Mouse (Mus musculus) midbrain, embryonic 11.5 days (tissue): ENCODE measurements around the gene Upk3bl. TPM values are rescaled to one million over a fixed set of nuclear protein-coding genes. Genes with fewer than 3 reads are reported as not detected.
A peak's percentile ranks its signal among the peaks of the same experiment; 100 is the strongest.
"Not testable (repeated sequence)": the region's sequence is repeated elsewhere in the genome, so short reads cannot be mapped to it uniquely, and the experiment has no call there.

Experiments used
- ATAC-seq: fragments of 200-750 bp; cut with Nextera tagmentation; 2 replicates; pipeline ENCODE4 v1.8.0; 2017; ENCODE audit warnings: moderate TSS enrichment, moderate library complexity; ENCODE audit not compliant: low FRiP score
- DNase-seq: peaks from one replicate; pipeline ENCODE4 v3.0.0; 2015; ENCODE audit warnings: low spot score; ENCODE audit errors: missing footprints
- H3K27ac ChIP-seq: fragments of 300-500 bp; sonication (generic); 2 replicates; pipeline ENCODE4 v1.5.1; 2014; ENCODE audit warnings: low read depth, low read length
- H3K27me3 ChIP-seq: fragments of 300-500 bp; sonication (generic); 2 replicates; pipeline ENCODE4 v1.6.1; 2014; ENCODE audit warnings: mild to moderate bottlenecking, low read length, moderate library complexity, mixed read lengths; ENCODE audit not compliant: control insufficient read depth, insufficient read depth
- H3K36me3 ChIP-seq: fragments of 300-500 bp; sonication (generic); 2 replicates; pipeline ENCODE4 v1.6.1; 2014; ENCODE audit warnings: mild to moderate bottlenecking, low read length, moderate library complexity, mixed read lengths; ENCODE audit not compliant: control insufficient read depth, insufficient read depth
- H3K4me1 ChIP-seq: fragments of 300-500 bp; sonication (generic); 2 replicates; pipeline ENCODE4 v1.6.1; 2014; ENCODE audit warnings: low read length; ENCODE audit not compliant: control insufficient read depth, insufficient read depth
- H3K4me2 ChIP-seq: fragments of 300-500 bp; sonication (generic); 2 replicates; pipeline ENCODE4 v1.6.1; 2014; ENCODE audit warnings: mild to moderate bottlenecking, moderate library complexity
- H3K4me3 ChIP-seq: fragments of 300-500 bp; sonication (generic); 2 replicates; pipeline ENCODE4 v1.5.1; 2014; ENCODE audit warnings: low read depth, low read length
- H3K9ac ChIP-seq: fragments of 300-500 bp; sonication (generic); 2 replicates; pipeline ENCODE4 v1.6.1; 2014; ENCODE audit warnings: low read length
- H3K9me3 ChIP-seq: fragments of 300-500 bp; sonication (generic); 2 replicates; pipeline ENCODE4 v1.6.1; 2016; ENCODE audit warnings: low read length; ENCODE audit not compliant: control insufficient read depth
- WGBS: fragments of 180-500 bp; shearing (Covaris S2); extraction: QIAGEN DNeasy Blood & Tissue Kit; methylation state at CpG from one replicate; pipeline ENCODE4 v1.1.7; 2014; 5-methylcytosine and 5-hydroxymethylcytosine counted together
- polyA plus RNA-seq: library from polyadenylated mRNA; unstranded; fragments of >200 nt; fragmentation: Nextera tagmentation; extraction: Ambion mirVana; gene quantifications from 2 replicates; pipeline ENCODE4 v1.2.1, GENCODE M21; 2014

Gene Upk3bl
- polyA plus RNA-seq, 1 experiment from 2014 or later, result 0.29 TPM

DNA sequence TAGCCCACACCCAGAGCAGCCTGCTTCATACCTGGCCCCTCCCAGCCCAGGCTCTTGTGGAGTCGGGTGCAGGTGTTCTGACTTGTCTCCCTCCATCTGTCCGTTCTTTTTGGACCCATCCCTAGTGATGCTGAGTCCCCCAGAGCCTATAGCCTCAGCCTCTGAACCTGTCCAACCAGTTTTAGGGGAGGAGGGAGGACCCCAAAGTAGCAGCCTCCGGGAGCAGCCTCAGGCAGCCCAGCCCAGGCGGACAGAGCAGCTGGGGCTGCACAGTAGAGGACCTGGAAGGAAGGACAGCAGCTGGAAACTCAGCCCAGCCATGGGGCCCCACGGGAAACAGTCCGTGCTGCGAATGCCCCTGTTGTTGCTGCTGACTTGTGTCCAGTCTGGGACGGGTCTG is 2.8 kb downstream of the Upk3bl start:
- Histone ChIP-seq H3K27ac (no peak overlapping the region), H3K9ac (no peak overlapping the region)
- 35% methylated on average over 8 of the region's 8 CpGs for WGBS

DNA sequence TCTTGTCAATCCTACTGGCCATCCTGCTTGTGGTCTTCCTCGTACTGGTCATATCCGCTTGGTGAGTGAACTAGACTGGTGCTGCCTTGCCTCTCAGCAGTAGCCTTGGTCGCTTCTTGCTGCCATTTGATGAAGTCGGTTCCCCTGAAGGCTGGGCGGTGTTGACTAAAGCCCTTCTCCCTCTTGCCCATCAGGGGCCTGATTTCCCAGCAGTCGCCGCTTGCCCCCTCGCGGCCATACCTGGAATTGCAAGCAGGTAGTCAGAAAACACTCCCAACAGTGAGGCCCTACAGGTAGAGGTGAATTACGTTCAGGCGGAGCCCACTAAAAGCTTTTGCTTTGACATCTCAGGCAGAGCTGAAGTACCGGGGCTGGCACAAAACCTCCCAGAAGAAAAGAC is 7.3 kb downstream of the Upk3bl start:
- DNase-seq, result peak; percentile 97

More for the DNA sequence above, 2.8 kb downstream of the Upk3bl start:
- peaks cover 2% of the 10 kb centered on the region for H3K4me1 ChIP-seq
- H3K9me3 ChIP-seq, result no peaks in the 10 kb centered on the region
- H3K27me3 ChIP-seq, result no peaks in the 10 kb centered on the region
- H3K4me3 ChIP-seq, result no peak overlapping the region
- DNase-seq, result no peak
- no peaks in the 10 kb centered on the region for H3K36me3 ChIP-seq
- ATAC-seq, result no peak
- no peak overlapping the region for H3K4me2 ChIP-seq

DNA sequence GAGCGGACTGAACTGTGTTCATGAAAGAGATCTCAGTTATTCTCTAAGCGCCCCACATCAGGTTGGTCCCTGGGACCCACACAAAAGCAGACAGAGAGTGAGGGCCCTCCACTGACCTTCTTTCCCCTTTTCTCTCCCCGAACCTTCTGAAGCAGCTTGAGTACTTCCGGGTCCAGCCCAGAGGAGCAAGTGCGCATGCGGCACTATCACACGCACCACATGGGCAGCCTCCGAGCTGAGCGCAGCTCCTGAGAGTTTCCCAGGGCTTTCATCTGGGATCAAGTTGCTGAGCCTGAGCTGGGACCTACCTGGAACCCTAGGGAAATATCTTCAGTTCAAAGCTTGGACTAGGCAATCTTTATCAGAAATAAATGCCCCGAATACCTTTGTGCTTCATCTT is 9.6 kb downstream of the Upk3bl start:
- Histone ChIP-seq H3K27me3 (no peaks in the 10 kb centered on the region), H3K9ac (no peak overlapping the region), H3K9me3 (no peaks in the 10 kb centered on the region), H3K36me3 (no peaks in the 10 kb centered on the region), H3K4me2 (no peak overlapping the region), H3K27ac (no peak overlapping the region), H3K4me3 (no peak overlapping the region), H3K4me1 (no peaks in the 10 kb centered on the region)
- 94% methylated on average over 10 of the region's 10 CpGs for WGBS
- ATAC-seq (no peak), DNase-seq (no peak)

More for the DNA sequence above, 7.3 kb downstream of the Upk3bl start:
- no peaks in the 10 kb centered on the region for H3K27me3 ChIP-seq
- no peak overlapping the region for H3K27ac ChIP-seq
- WGBS, result 10% methylated on average over 12 of the region's 12 CpGs
- no peaks in the 10 kb centered on the region for H3K9me3 ChIP-seq
- no peaks in the 10 kb centered on the region for H3K4me1 ChIP-seq
- no peak overlapping the region for H3K4me2 ChIP-seq
- no peak for ATAC-seq
- no peaks in the 10 kb centered on the region for H3K36me3 ChIP-seq
- no peak overlapping the region for H3K4me3 ChIP-seq
- no peak overlapping the region for H3K9ac ChIP-seq

DNA sequence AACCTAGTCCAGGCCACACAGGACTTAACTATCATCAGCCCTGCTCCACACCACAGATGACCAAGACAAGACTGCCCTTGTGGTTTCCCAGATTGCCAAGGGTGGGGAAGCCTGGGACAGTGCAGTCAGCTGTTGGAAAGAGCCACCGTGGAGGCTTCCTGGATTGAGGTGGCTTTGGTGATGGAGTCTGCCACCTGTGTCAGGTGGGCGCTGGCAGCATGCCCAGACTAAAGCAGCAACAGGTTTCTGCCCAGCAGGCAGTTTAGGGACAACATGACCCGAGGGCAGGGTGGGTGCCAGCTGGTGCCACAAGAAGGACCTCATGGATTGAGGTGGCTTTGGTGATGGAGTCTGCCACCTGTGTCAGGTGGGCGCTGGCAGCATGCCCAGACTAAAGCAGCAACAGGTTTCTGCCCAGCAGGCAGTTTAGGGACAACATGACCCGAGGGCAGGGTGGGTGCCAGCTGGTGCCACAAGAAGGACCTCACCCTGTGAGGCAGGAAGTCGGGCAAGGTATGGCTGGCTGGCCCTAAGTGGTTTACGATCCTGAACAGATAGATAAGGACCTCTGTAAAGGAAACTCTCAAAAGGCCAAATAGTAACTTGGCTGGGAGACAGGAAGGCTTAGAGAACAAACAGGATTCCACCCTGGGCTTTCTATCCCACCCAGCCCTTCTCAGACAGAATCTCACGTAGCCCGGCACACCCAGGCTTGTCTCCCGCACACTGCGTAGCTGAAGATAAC is 12.3 kb downstream of the Upk3bl start:
- H3K4me3 ChIP-seq, H3K4me1 ChIP-seq: not testable (repeated sequence)
- WGBS, result 82% methylated on average over 11 of the region's 11 CpGs

DNA sequence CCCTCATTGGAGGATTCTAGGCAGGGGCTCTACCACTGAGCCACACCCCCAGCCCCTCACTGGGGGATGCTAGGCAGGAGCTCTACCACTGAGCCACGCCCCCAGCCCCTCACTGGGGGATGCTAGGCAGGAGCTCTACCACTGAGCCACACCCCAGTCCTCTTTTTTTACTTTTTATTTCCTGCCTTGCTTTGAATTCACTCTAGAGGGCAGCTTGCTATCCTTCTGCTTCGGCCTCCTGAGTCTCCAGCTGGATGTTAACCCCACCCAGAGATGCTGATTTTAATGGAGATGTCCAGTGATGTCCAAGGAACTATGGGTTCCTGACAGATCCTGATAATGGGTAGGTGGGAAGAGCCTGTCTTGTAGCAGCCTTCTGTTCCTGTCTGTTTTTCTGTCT is 15.1 kb downstream of the Upk3bl start:
- 73% methylated on average over 2 of the region's 2 CpGs for WGBS
- ATAC-seq, result no peak

More for the DNA sequence above, 12.3 kb downstream of the Upk3bl start:
- ATAC-seq, H3K4me2 ChIP-seq, DNase-seq, H3K9ac ChIP-seq, H3K9me3 ChIP-seq, H3K27me3 ChIP-seq, H3K36me3 ChIP-seq, H3K27ac ChIP-seq: not testable (repeated sequence)

DNA sequence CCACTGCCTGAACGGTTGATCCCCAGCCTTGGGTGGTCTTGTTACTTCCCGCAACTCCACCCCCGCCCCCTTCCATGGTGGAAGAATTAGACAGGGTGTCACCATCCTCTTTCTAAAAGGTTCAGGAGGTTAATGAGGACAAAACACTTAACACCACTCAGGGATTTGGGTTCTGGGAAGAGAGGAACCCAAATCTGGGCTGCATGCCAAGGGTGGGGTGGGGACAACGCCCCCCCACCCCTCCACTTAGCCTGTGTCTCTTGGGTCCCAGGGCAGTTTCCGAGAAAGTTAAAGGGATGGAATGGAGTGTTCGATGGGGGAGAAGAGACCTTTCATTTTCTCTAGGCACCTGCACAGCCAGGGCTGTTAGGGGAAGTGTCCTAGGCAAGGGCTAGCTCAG is 18.8 kb downstream of the Upk3bl start:
- no peak for DNase-seq
- 81% methylated on average over 6 of the region's 6 CpGs for WGBS
- Histone ChIP-seq H3K27me3 (no peaks in the 10 kb centered on the region), H3K4me1 (no peaks in the 10 kb centered on the region), H3K27ac (no peak overlapping the region), H3K4me2 (no peak overlapping the region), H3K9ac (no peak overlapping the region), H3K4me3 (no peak overlapping the region), H3K9me3 (no peaks in the 10 kb centered on the region), H3K36me3 (no peaks in the 10 kb centered on the region)
- ATAC-seq, result no peak

More for the DNA sequence above, 15.1 kb downstream of the Upk3bl start:
- Histone ChIP-seq H3K36me3 (no peaks in the 10 kb centered on the region), H3K27me3 (no peaks in the 10 kb centered on the region), H3K4me3 (no peak overlapping the region), H3K4me1 (no peaks in the 10 kb centered on the region), H3K4me2 (no peak overlapping the region), H3K9me3 (no peaks in the 10 kb centered on the region), H3K27ac (no peak overlapping the region), H3K9ac (no peak overlapping the region)
- no peak for DNase-seq

DNA sequence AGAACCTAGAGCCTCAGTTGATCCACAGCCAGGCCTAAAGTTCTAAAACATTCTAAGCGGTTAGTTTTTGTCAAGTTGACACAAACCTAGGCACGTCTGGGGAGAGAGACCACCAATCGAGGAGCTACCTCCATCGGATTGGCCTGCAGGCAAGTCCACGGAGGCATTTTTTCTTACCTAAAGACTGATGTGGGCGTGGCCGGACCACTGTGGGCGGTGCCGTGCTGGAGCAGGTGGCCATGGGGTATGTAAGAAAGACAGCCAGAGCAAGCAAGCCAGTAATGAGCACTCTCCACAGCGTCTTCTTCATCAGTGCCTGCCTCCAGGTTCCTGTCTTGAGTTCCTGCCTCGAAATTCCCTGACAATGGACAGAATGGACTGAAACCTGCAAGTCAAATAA is 19.2 kb downstream of the Upk3bl start:
- H3K4me1 ChIP-seq, result no peaks in the 10 kb centered on the region
- H3K9ac ChIP-seq, result no peak overlapping the region
- 71% methylated on average over 11 of the region's 11 CpGs for WGBS
- no peak overlapping the region for H3K4me3 ChIP-seq
- no peaks in the 10 kb centered on the region for H3K27me3 ChIP-seq
- H3K36me3 ChIP-seq, result no peaks in the 10 kb centered on the region
- no peaks in the 10 kb centered on the region for H3K9me3 ChIP-seq
- H3K27ac ChIP-seq, result no peak overlapping the region
- H3K4me2 ChIP-seq, result no peak overlapping the region
- DNase-seq (no peak), ATAC-seq (no peak)

DNA sequence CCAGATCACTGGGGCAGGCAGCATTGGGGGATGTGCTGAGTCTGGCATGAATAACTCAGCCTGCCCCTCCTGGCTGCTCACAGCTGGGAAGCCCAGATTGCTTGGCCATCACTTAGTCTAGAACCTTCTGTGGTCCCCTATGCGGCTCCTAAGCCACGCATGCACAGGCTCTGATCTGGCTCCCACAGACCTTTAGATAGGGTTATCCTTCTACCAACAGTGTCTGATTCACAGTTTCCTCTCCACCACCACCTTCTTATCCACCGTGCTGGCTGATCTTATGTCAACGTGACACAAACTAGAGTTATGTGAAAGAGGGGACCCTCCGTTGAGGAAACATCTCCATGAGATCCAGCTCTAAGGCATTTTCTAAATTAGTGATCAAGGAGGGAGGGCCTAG is 20.8 kb downstream of the Upk3bl start:
- no peak for DNase-seq
- no peak overlapping the region for H3K4me2 ChIP-seq
- H3K4me3 ChIP-seq, result no peak overlapping the region
- no peak for ATAC-seq
- H3K27me3 ChIP-seq, result no peaks in the 10 kb centered on the region
- H3K36me3 ChIP-seq, result no peaks in the 10 kb centered on the region
- H3K9ac ChIP-seq, result no peak overlapping the region
- H3K27ac ChIP-seq, result no peak overlapping the region
- no peaks in the 10 kb centered on the region for H3K9me3 ChIP-seq
- 91% methylated on average over 5 of the region's 5 CpGs for whole genome bisulfite sequencing
- H3K4me1 ChIP-seq, result no peaks in the 10 kb centered on the region

DNA sequence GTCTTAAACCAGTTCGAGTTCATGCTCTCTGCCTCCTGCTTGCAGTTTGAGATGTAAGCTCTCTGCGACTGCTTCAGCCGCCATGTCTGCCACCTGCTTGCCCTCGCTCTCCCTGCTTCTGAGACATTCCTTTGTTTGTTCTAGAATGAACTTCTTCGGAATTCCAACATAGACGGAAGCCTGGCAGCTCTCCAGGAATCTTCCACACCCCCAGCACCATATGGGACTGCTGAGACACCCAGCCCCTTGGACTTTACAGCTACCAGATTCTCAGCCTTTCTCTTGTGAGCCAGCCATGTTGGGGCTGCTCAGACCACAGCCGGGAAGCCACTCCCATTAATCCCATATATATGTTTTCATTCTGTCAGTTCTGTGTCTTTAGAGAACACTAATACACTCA is 22.0 kb downstream of the Upk3bl start:
- WGBS, result 64% methylated on average over 7 of the region's 7 CpGs
- no peak for ATAC-seq

More for the DNA sequence above, 22.0 kb downstream of the Upk3bl start:
- no peak overlapping the region for H3K4me3 ChIP-seq
- H3K27ac ChIP-seq, result no peak overlapping the region
- no peaks in the 10 kb centered on the region for H3K4me1 ChIP-seq
- H3K4me2 ChIP-seq, result no peak overlapping the region
- no peak overlapping the region; the same call in 1 of the 2 replicates for H3K9ac ChIP-seq
- no peaks in the 10 kb centered on the region for H3K9me3 ChIP-seq
- no peaks in the 10 kb centered on the region for H3K36me3 ChIP-seq
- no peak for DNase-seq
- H3K27me3 ChIP-seq, result no peaks in the 10 kb centered on the region
